Mouse (Mus musculus): ENCODE measurements around the gene Tas2r137. TPM values are rescaled to one million over a fixed set of nuclear protein-coding genes. Genes with fewer than 3 reads are reported as not detected.

Gene Tas2r137
- not detected in 2 replicates for polyA plus RNA-seq (2012)

DNA sequence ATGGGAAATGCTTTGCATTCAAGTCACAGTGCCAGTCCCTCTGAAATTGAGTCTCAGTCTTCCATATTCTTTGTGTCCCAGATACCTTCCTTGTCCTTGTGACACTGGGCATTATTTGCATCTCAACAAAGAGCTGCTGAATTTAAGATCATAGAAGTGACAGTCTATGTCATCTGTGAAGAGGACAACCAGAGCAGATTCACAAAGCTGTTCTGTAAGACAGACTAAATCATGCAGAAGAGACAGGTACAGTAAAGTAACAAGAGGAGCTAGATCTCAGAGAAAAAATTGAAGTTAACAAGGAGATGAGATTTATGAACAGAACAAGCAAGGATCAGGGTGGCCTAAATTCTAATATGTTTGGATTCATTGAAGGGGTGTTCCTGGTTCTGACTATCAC is at the start of gene Tas2r137:
TSS of gene Tas2r137 (plus strand) at position 301 of the 400 bp plus-strand sequence.
- Histone ChIP-seq H3K4me1 (ENCODE audit: control insufficient read depth) (no peaks in the 10 kb centered on the region), H3K27me3 (ENCODE audit: control insufficient read depth) (no peaks in the 10 kb centered on the region), H3K36me3 (ENCODE audit: control insufficient read depth) (no peaks in the 10 kb centered on the region), H3K4me3 (replicated peaks) (no peak within 1 kb of the TSS), H3K9me3 (ENCODE audit: control insufficient read depth, low read length) (no peaks in the 10 kb centered on the region)
- no peak for TF ChIP-seq GATA1 (IDR thresholded peaks at IDR 0.05; ENCODE audit: low read length)
- no peak for TF ChIP-seq TAL1 (IDR thresholded peaks at IDR 0.05; ENCODE audit: low read length)

DNA sequence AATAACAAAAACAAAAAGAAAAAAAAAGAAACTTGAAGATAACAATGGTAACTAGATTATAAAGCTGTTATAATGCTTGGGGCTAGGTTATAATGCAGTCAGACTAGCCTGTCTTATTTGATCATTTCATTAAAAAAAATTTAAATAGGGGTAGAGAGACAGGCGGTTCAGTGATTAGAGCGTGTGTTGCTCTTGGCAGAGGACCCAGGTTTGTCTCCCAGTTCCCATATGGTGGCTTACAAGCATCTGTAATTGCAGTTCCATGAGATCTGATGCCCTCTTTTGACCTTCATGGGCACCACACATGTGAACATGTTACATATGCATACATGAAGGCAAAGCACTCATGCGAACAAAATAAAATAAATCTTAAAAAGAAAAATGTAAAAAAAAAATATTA is 49.8 kb upstream of the Tas2r137 start:
- peaks cover 39% of the 10 kb centered on the region for H3K27me3 ChIP-seq (ENCODE audit: control insufficient read depth)
- no peak overlapping the region for H3K4me3 ChIP-seq (replicated peaks)
- H3K4me1 ChIP-seq (ENCODE audit: control insufficient read depth) = no peaks in the 10 kb centered on the region
- no peak for TF ChIP-seq GATA1 (IDR thresholded peaks at IDR 0.05; ENCODE audit: low read length)
- TF ChIP-seq TAL1 (IDR thresholded peaks at IDR 0.05; ENCODE audit: low read length) = no peak
- no peaks in the 10 kb centered on the region for H3K9me3 ChIP-seq (ENCODE audit: control insufficient read depth, low read length)
- H3K36me3 ChIP-seq (ENCODE audit: control insufficient read depth) = no peaks in the 10 kb centered on the region

DNA sequence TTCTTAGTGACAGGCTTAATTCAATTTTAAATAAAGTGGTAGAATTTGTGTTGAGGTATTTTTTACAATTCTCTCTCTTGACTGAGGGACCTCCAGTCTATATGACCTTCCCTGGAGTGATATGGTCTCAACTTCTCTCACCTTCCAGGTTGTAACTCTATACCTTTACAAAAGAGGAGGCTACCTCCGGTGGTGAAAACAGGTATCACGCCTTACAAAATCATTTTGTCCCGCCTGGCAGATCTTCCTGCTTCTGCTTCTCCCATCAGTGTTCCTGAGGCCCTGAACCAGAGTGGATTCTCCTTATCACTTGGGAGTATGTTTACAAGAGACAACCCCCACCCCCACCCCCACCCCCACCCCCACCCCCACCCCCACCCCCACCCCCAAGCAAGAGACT is 49.3 kb upstream of the Tas2r137 start:
- no peaks in the 10 kb centered on the region for H3K36me3 ChIP-seq (ENCODE audit: control insufficient read depth)
- H3K9me3 ChIP-seq (ENCODE audit: control insufficient read depth, low read length) = no peaks in the 10 kb centered on the region
- no peaks in the 10 kb centered on the region for H3K4me1 ChIP-seq (ENCODE audit: control insufficient read depth)
- H3K4me3 ChIP-seq (replicated peaks) = no peak overlapping the region
- H3K27me3 ChIP-seq (ENCODE audit: control insufficient read depth) = peaks cover 37% of the 10 kb centered on the region
- TF ChIP-seq GATA1 (IDR thresholded peaks at IDR 0.05; ENCODE audit: low read length) (no peak), TAL1 (IDR thresholded peaks at IDR 0.05; ENCODE audit: low read length) (no peak)

DNA sequence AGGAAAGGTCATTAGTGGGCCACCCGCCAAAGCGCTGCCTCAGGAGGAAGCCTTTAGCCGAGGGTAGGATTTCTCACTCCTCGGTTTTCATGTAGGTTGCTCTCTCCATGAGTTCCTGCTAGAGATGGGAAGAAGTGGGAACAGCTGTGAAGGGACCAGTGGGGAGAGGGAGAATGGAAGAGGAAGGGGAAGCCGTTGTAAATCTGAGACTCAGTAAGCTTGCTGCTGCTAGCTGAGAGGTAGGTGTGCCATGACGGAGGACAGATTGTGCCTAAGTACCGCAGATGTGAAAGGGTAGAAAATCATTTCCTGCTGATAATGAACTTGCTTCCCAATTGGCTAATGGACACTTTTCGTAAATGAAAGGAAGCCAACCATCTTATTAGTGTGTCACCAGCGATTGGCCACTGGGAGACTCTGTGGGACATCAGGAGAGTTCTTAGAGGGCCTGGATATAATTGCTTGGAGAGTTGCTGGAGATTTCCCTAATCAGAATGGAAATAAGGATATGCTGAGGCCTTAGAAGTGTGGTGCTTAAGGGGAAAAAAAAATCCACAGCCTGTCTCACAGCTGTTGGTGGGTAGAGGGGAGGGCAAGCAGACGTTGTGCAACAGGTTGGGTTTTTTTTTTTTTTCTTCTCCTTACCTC is 47.6 kb upstream of the Tas2r137 start:
- Histone ChIP-seq H3K36me3 (ENCODE audit: control insufficient read depth) (no peaks in the 10 kb centered on the region), H3K4me3 (replicated peaks) (no peak overlapping the region), H3K27me3 (ENCODE audit: control insufficient read depth) (peaks cover 23% of the 10 kb centered on the region), H3K9me3 (ENCODE audit: control insufficient read depth, low read length) (no peaks in the 10 kb centered on the region), H3K4me1 (ENCODE audit: control insufficient read depth) (no peaks in the 10 kb centered on the region)
- no peak for TF ChIP-seq GATA1 (IDR thresholded peaks at IDR 0.05; ENCODE audit: low read length)
- no peak for TF ChIP-seq TAL1 (IDR thresholded peaks at IDR 0.05; ENCODE audit: low read length)

DNA sequence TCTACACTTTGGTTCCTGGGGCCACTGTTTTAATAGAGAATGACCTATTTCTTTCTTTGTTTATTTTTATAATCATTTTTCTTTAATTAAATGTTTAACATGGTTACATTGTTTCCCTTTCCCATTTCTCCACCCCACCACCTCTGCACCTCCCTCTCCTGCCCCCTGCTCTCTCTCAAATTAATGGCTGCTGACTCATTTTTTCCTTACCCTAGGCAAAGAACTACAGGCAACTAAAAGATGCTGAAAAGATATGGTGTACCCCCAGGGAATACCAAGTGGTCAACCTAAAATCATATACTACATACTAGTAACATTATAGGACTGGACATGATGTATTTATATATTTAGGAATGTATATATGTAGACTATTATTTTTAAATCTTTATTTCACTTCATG is 42.4 kb upstream of the Tas2r137 start:
- H3K4me1 ChIP-seq (ENCODE audit: control insufficient read depth) = no peaks in the 10 kb centered on the region
- H3K36me3 ChIP-seq (ENCODE audit: control insufficient read depth) = no peaks in the 10 kb centered on the region
- H3K9me3 ChIP-seq (ENCODE audit: control insufficient read depth, low read length) = no peaks in the 10 kb centered on the region
- no peak overlapping the region for H3K4me3 ChIP-seq (replicated peaks)
- TF ChIP-seq TAL1 (IDR thresholded peaks at IDR 0.05; ENCODE audit: low read length) (no peak), GATA1 (IDR thresholded peaks at IDR 0.05; ENCODE audit: low read length) (no peak)
- peaks cover 3% of the 10 kb centered on the region for H3K27me3 ChIP-seq (ENCODE audit: control insufficient read depth)

DNA sequence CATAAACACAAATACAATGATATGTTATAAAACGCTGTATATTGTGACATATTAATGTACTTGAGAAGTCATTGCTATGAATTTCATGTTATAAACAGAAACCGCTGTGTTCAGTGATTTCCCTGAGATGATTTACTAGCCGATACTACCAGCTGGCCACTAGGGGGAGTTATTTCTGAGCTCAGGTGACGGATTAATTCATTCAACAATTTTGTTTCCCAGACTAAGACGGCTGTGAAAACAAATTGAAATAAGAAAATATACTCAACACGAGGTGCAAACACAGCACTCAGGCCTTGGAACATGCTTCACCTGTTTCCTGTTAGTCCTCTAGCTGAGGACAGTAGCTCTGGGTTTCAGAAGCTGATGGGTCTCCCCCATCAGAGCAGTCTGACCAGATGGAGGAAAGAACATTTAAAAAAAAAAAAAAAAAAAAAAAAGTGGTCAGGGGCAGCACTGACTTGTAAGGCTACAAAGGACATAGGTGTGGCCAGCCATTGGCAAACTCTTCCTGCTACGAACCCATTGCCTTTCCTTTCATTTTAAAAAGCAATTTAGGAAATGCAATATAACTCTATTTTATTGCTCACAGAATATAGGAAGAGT is 36.5 kb upstream of the Tas2r137 start:
- no peaks in the 10 kb centered on the region for H3K9me3 ChIP-seq (ENCODE audit: control insufficient read depth, low read length)
- H3K4me1 ChIP-seq (ENCODE audit: control insufficient read depth) = no peaks in the 10 kb centered on the region
- TF ChIP-seq GATA1 (IDR thresholded peaks at IDR 0.05; ENCODE audit: low read length) (no peak), TAL1 (IDR thresholded peaks at IDR 0.05; ENCODE audit: low read length) (no peak)
- H3K27me3 ChIP-seq (ENCODE audit: control insufficient read depth) = no peaks in the 10 kb centered on the region
- H3K36me3 ChIP-seq (ENCODE audit: control insufficient read depth) = no peaks in the 10 kb centered on the region
- no peak overlapping the region for H3K4me3 ChIP-seq (replicated peaks)

DNA sequence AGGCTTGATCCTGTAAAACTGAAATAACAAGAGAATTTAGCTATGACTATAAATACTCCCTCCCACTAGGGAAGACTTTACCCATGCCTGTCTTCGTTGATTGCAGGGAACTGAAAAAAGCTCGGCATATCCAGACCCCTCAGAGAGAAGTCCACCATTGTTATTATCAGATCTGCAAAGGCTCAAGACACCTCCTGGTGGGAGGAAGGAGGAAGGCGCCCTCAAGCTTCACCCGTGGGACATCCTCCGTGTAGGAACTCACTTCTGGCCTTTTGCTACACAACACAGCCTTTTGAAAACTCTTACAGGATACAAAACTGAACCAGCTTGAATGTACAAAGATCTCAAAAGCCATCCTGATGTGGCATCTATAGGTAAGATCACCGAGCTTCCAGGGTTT is 25.3 kb upstream of the Tas2r137 start:
- H3K4me1 ChIP-seq (ENCODE audit: control insufficient read depth) = peaks cover 2% of the 10 kb centered on the region
- no peaks in the 10 kb centered on the region for H3K36me3 ChIP-seq (ENCODE audit: control insufficient read depth)

DNA sequence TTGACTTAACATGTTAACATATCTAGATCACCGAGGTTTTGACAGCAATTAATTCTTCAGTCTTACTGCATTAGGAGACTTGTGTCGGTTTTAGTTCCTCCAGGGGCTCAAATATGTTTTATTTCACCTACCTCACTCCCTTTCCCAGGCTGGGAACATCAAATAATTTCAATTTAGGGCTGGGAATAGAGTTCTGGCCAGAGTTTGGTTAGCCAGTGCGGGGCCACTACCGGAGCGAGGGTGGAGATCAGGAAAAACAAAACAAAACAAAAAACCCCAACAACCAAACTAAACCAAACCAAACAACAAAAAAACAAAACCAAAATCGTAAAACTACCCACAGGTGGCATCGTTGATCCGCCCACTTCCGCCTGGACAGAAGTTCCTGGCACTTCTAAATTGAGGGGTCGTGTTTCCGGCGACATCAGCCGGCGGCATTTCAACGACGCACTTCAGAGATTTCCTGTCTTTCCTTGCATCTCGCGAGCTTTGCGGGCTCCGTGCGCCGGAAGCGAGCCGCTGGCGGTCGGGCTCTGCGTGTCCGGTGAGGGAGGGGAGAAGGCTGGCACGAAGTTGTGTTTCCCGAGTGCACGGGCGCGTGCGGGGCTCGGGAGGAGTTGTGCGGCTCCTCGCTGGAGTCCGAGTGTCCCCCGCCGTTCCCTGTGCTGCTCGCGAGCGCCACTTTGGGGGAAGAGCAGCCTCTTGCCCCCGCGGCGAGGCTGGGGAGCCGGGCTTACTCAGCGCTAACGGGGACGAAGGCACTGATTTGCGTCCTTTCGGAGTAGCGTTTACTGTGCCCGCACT is 19.9 kb upstream of the Tas2r137 start, which contains the start of gene Ssbp1:
TSS of gene Ssbp1 (plus strand) at position 437 of the 804 bp plus-strand sequence.
- no peak for TF ChIP-seq TAL1 (IDR thresholded peaks at IDR 0.05; ENCODE audit: low read length)
- TF ChIP-seq GATA1 (IDR thresholded peaks at IDR 0.05; ENCODE audit: low read length) = no peak
- peaks cover 4% of the 10 kb centered on the region; the same call in 1 of the 2 replicates for H3K27me3 ChIP-seq (ENCODE audit: control insufficient read depth)
- H3K36me3 ChIP-seq (ENCODE audit: control insufficient read depth) = peaks cover 29% of the 10 kb centered on the region

More for the DNA sequence above, 25.3 kb upstream of the Tas2r137 start:
- TF ChIP-seq TAL1 (IDR thresholded peaks at IDR 0.05; ENCODE audit: low read length) (no peak), GATA1 (IDR thresholded peaks at IDR 0.05; ENCODE audit: low read length) (no peak)
- Histone ChIP-seq H3K27me3 (ENCODE audit: control insufficient read depth) (peaks cover 4% of the 10 kb centered on the region; the same call in 1 of the 2 replicates), H3K4me3 (replicated peaks) (no peak overlapping the region), H3K9me3 (ENCODE audit: control insufficient read depth, low read length) (no peaks in the 10 kb centered on the region)

DNA sequence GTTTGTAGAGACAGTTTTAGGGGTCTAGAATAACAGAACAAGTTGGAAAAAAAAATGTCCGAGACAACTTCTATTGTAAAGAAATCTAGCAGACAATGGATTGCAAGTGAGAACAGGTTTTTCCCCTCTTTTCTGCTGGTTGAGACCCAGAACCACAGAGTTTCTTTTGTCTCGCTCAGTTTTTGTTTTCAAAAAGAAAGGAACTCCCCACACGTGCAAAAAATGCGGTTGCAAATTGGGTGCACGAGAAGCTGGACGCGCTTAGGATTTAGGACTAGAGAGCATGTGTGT is 19.4 kb upstream of the Tas2r137 start:
- Histone ChIP-seq H3K4me3 (replicated peaks) (peak overlapping the region; percentile 92), H3K4me1 (ENCODE audit: control insufficient read depth) (peaks cover 17% of the 10 kb centered on the region), H3K9me3 (ENCODE audit: control insufficient read depth, low read length) (no peaks in the 10 kb centered on the region), H3K36me3 (ENCODE audit: control insufficient read depth) (peaks cover 33% of the 10 kb centered on the region), H3K27me3 (ENCODE audit: control insufficient read depth) (peaks cover 4% of the 10 kb centered on the region; the same call in 1 of the 2 replicates)
- TF ChIP-seq GATA1 (IDR thresholded peaks at IDR 0.05; ENCODE audit: low read length) (no peak), TAL1 (IDR thresholded peaks at IDR 0.05; ENCODE audit: low read length) (no peak)

More for the DNA sequence above, 19.9 kb upstream of the Tas2r137 start, which contains the start of gene Ssbp1:
- H3K4me3 ChIP-seq (replicated peaks) = peak within 1 kb of the TSS; percentile 92
- H3K9me3 ChIP-seq (ENCODE audit: control insufficient read depth, low read length) = no peaks in the 10 kb centered on the region
- peaks cover 17% of the 10 kb centered on the region for H3K4me1 ChIP-seq (ENCODE audit: control insufficient read depth)
